Mouse (Mus musculus): Measurements from ENCODE around the gene Slc36a4. TPM values are rescaled to one million over a fixed set of nuclear protein-coding genes. Genes with fewer than 3 reads are reported as not detected.

The Slc36a4 gene
- polyA plus RNA-seq, 1 experiment from 2014 or later, result 17.8 TPM

- 62% methylated on average over 1 of the region's 1 CpGs for WGBS
- H3K4me1 ChIP-seq, result peaks cover 38% of the 10 kb centered on the region
- DNase-seq (ENCODE audit: low spot score), result no peak
- H3K9me3 ChIP-seq (replicated peaks), result no peaks in the 10 kb centered on the region
- peak overlapping the region; percentile 78 for H3K27ac ChIP-seq
- H3K4me3 ChIP-seq, result no peak overlapping the region
- no peaks in the 10 kb centered on the region for H3K36me3 ChIP-seq
- no peaks in the 10 kb centered on the region for H3K27me3 ChIP-seq (ENCODE audit: low read depth, poor library complexity, severe bottlenecking)
Measured at GRCm38 (mm10) chr9:15774911-15775310, 65.4 kb downstream of the Slc36a4 start.

DNA sequence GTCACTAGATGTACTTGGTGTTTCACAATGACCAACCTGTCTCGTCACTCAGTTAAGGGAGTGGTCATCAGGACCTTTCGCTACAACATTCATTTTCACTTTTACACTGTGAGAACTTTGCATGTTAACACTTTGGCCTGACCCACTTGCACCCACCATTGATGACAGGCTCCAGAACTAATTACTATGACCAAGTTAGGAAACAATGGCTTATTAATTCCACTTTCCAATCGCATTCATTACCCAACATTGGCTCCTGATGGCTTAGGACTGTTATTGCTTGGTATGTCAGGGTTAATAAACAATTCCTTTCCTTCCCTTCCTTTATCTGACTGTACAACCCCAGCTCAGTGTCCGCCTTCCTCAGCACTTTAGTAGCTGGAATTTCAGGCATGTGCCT lies 72.4 kb downstream of the Slc36a4 start:
- no peak for DNase-seq (ENCODE audit: low spot score)
- WGBS, result 78% methylated on average over 4 of the region's 4 CpGs
- Histone ChIP-seq H3K9me3 (replicated peaks) (no peaks in the 10 kb centered on the region), H3K36me3 (no peaks in the 10 kb centered on the region), H3K27ac (no peak overlapping the region), H3K4me1 (0 out of 2 replicates have a peak, but pooled peaks cover 2% of the 10 kb centered on the region), H3K4me3 (no peak overlapping the region), H3K27me3 (ENCODE audit: low read depth, poor library complexity, severe bottlenecking) (no peaks in the 10 kb centered on the region)

DNA sequence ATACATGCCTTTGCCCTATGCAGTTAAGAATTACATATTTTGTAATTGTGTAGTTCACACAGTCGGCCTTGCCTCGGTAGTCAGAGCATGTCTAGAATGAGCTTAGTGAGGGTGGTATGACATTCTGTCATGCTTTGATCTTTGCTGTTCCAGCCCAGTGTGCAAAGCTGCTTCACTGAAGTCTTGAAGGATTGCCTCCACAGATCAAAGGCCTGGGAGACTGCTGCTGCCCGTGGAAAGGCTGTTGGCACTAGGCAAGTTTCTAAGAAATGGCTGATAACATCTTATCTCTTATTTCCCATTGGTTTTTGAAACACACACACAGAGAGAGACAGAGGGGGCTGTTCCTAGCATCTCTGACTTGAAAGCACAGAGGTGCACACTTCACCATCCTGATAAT lies 76.7 kb downstream of the Slc36a4 start:
- Histone ChIP-seq H3K4me3 (no peak overlapping the region), H3K36me3 (no peaks in the 10 kb centered on the region), H3K4me1 (no peaks in the 10 kb centered on the region), H3K9me3 (replicated peaks) (no peaks in the 10 kb centered on the region), H3K27me3 (ENCODE audit: low read depth, poor library complexity, severe bottlenecking) (no peaks in the 10 kb centered on the region), H3K27ac (no peak overlapping the region)
- DNase-seq (ENCODE audit: low spot score), result no peak
- 51% methylated on average over 3 of the region's 3 CpGs for WGBS

DNA sequence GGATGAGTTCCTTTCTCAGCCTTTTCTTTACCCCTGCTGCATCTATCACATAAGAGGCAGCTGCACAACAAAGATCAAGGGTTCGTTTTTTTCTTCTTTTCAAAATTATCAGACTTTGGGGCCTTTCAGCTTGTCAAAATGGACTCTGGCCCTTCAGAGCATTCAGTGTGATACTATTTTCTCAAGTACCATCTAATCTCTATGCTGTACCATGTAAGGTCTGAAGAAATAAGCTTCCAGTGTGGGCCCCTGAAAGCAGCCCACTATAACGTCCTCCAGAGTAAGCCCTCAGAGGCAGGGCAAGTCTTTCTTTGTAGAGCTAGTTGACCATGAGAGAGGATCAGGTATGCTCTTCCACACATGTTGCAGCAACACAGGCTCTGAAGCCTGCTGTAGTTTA lies 77.1 kb downstream of the Slc36a4 start:
- Histone ChIP-seq H3K27ac (no peak overlapping the region), H3K27me3 (ENCODE audit: low read depth, poor library complexity, severe bottlenecking) (no peaks in the 10 kb centered on the region), H3K4me1 (no peaks in the 10 kb centered on the region), H3K9me3 (replicated peaks) (no peaks in the 10 kb centered on the region), H3K4me3 (no peak overlapping the region), H3K36me3 (no peaks in the 10 kb centered on the region)
- WGBS, result 80% methylated on average over 2 of the region's 2 CpGs
- DNase-seq (ENCODE audit: low spot score), result no peak

DNA sequence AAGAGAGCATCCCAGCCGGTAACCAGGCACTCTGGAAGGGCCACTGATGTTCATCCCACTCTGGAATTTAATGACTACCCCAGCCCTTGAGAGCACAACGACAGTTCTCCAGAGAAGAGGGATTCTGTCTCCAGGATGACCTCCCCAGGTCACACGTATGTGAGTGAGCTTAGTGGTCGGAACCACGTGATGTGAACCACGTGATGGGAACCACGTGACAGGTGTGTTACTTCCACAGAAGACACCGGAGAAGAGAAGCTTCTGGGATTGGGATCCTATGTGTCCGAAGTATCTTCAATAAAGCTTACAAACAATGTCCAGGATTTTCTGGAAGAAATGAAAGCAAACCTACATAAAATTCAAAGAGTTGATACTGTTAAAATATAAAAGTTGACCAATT lies 82.5 kb downstream of the Slc36a4 start:
- Histone ChIP-seq H3K9me3 (replicated peaks) (no peaks in the 10 kb centered on the region), H3K4me1 (no peaks in the 10 kb centered on the region), H3K36me3 (no peaks in the 10 kb centered on the region), H3K27ac (no peak overlapping the region), H3K4me3 (no peak overlapping the region), H3K27me3 (ENCODE audit: low read depth, poor library complexity, severe bottlenecking) (no peaks in the 10 kb centered on the region)
- peak; percentile 15 for DNase-seq (ENCODE audit: low spot score)
- 87% methylated on average over 9 of the region's 9 CpGs for WGBS

Other genes starting within 250 kb of the Slc36a4 start
- gene Smco4, start 216.3 kb upstream of the Slc36a4 start, polyA plus RNA-seq (2016; fragmentation: Nextera tagmentation; extraction: Ambion mirVana), result 2.4 and 2.7 TPM in 2 replicates
- 0.18 and 0.24 TPM in 2 replicates for gene Deup1, start 81.8 kb upstream of the Slc36a4 start, polyA plus RNA-seq (2016; fragmentation: Nextera tagmentation; extraction: Ambion mirVana)
- gene Mtnr1b, start 164.8 kb downstream of the Slc36a4 start, polyA plus RNA-seq (2016; fragmentation: Nextera tagmentation; extraction: Ambion mirVana), result not detected in 2 replicates